Mouse (Mus musculus) neural tube, embryonic 10.5 days (tissue): ENCODE results near the gene Edem2.

ENCODE experiments used
- DNase-seq: peaks from one replicate; pipeline ENCODE4 v3.0.0-alpha.2; 2017; ENCODE audit warnings: low spot score; ENCODE audit errors: extremely low spot score

Edem2 gene

DNA sequence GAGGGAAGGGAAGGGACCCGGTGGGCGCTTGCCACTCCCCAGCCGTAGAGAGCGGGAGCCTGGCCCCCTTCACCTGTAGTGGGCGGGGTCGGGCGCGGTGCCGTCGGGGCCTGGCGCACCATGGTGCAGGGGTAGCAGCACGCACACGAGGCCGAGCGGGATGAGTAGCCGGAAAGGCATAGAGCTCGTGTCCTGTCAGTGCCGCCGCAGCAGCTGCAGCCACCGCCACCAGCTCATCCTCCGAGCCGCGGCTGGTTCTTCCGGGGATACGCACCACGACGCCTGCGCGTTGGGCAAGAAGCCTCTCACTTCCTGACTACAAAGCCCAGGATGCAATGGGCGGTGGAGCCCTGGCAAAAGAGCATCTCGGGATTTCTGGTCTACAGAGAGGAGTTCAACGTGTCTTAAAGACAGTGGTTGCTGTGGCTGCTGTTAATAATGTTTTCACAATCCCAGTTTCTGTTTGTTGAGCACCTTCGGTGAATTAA lies at the start of gene Edem2:
Edem2 (minus strand) TSS at position 318 of the 488 bp plus-strand sequence.
- peak; percentile 80 for DNase-seq

DNA sequence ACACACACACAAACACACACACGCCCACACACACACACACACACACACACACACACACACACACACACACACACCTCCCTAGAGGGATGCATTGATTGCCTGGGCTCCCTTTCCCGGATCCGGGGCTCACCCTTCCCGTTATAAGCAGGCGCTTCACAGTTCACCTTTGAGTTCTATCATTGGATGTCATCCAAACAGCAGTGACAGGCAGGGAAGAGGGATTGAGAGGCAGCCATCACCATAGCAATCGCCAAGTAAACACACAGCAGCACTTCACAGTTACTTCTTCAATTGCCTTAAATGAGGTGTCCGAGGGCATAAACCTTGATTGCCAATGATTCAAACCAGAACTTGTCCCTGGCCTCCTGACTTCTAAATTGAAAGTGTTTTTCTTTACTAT lies 49.8 kb upstream of the Edem2 start:
- DNase-seq: no peak

DNA sequence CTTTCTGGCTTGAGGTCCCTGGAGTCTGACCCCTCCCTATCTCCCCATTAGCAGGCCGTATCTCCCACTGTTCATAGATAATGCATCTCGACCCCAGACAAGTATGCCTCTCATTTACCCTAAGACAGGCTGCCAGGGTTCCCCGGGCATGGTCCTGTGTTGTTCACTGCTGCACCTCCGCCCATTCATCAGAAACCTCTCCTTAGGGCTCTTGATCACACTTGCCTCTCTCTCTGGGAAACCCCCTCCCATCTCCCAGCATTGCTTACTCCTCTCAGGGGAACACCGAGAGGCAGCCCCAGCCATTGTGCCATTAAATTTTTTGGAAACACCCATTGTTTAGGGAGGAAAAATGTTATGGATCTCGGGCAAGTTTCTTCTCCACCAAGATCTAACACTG lies 48.7 kb upstream of the Edem2 start:
- DNase-seq: no peak

DNA sequence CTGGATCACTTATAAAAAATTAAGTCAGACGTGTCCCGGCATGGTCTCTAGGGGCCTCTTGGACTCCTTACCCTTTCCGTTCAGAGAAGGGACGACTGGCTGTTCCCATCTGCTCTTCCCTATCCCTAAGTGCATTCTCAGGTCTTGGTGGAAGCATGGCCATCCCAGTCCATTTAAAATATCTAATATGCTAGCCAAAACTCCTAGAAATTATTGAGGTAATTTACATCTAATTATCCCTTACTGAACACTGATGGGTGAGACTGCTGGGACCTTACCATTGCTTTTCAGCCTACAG lies 48.4 kb upstream of the Edem2 start:
- no peak for DNase-seq

DNA sequence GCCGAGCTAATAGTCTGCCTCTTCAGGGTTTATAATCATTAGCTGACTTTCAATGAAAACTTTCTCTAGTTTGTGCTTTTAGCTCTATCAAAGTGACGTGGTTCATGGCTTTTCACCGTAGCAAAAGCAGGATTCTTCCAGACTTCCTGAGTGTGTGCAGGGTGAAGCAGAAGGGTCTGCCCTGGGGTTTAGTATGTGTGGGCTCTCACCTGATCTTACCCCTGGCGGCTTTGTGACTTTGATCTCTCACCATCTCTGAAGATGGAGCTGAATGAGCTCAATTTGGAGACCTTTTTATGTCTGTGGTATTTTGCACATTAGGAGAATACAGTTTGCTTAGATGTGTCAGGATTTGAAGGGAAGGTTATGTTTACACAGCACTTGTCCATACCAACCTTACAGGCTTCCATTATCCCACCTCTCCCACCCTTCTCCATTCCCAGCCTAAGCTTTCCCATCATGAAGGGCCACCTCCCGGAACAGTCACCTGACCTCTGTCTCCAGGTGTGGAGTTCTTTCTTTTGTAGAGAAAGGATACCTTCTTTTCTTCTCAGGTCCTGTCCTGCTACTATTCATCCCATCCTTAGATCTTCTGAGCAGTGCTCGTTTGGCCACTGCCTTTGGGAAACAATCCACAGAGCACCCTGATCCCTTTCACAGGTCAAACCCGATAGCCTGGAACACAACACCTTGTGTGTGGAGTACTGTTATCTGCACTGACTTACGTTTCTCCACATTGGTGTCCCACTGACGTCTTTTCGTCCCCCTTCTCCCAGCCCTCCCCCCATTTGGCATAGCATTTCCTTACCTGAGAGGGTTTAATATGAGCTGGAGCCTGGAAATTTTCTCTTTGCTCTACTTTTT lies 47.8 kb upstream of the Edem2 start:
- no peak for DNase-seq

- DNase-seq: peak; percentile 80
Measured at GRCm38 (mm10) chr2:155775685-155776263, 46.5 kb upstream of the Edem2 start.

DNA sequence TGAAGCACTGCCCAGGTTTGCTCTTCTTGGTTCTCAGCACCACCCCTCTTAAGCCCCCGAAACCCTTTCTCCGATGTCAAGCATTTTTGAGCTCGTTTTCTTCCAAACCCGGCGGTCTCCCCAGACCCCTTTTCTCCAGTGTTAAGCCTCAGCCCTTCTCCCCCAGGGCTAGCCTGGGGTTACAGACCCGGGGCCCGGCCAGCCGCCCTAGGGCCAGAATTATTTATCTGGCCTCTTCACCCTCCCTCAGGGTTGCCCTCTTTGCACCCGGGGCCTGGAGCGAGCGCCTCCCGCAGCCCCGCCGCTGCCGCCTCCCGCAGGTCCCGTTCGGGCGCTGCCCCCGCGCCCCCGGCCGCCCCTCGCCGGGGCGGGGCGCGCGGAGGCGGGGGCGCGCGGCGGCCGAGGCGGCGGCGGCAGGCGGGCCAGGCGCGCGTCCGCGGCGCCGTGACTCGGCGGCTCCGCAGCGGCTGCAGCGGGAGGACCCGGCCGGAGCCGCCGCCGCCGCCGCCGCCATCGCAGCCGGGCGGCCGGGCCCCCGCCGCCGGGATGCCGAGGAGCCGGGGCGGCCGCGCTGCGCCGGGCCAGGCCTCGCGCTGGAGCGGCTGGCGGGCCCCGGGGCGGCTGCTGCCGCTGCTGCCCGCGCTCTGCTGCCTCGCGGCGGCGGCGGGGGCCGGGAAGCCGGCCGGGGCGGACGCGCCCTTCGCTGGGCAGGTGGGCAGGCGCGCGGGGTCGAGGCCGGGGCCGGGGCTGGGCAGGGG lies 45.8 kb upstream of the Edem2 start, which contains the start of gene Mmp24:
Mmp24 (plus strand) TSS at position 416 of the 758 bp plus-strand sequence.
- peak; percentile 28 for DNase-seq

- no peak for DNase-seq
Measured at GRCm38 (mm10) chr2:155774261-155774926, 45.1 kb upstream of the Edem2 start.

DNA sequence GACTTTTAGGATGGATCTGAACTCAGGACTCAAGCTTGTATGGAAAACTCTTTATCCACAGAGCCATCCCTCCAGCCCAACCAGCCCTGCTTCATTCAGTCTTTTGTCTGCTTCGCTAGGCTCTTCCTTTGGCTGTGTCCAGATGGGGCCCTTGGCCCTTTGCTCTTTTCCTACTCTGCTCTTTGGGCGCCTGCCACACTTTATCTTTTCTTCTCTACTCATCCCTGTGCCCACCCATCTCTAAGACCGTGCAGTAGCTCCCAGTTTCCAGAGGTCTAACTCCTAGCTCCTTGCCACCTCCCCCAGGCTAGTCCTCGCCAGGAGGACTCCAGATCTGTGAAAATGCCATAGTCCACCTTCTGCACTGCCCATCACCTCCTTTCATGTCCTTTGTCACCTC lies 44.4 kb upstream of the Edem2 start:
- no peak for DNase-seq

GRCm38 (mm10) chr2:155764679-155765418 lies 35.6 kb upstream of the Edem2 start:
- DNase-seq: peak; percentile 67

GRCm38 (mm10) chr2:155756855-155757566 lies 27.7 kb upstream of the Edem2 start:
- DNase-seq: no peak

- DNase-seq: no peak
Measured at GRCm38 (mm10) chr2:155755746-155756145, 26.5 kb upstream of the Edem2 start.

GRCm38 (mm10) chr2:155751014-155751786 lies 21.9 kb upstream of the Edem2 start, which contains the start of gene Procr:
Procr (plus strand) TSS chr2:155751117.
- peak; percentile 40 for DNase-seq

GRCm38 (mm10) chr2:155749394-155749793 lies 20.1 kb upstream of the Edem2 start:
- DNase-seq: no peak

- DNase-seq: no peak
Measured at GRCm38 (mm10) chr2:155745487-155745886, 16.2 kb upstream of the Edem2 start.

GRCm38 (mm10) chr2:155743351-155743750 lies 14.1 kb upstream of the Edem2 start:
- DNase-seq: no peak

GRCm38 (mm10) chr2:155742931-155743337 lies 13.7 kb upstream of the Edem2 start:
- DNase-seq: no peak

DNA sequence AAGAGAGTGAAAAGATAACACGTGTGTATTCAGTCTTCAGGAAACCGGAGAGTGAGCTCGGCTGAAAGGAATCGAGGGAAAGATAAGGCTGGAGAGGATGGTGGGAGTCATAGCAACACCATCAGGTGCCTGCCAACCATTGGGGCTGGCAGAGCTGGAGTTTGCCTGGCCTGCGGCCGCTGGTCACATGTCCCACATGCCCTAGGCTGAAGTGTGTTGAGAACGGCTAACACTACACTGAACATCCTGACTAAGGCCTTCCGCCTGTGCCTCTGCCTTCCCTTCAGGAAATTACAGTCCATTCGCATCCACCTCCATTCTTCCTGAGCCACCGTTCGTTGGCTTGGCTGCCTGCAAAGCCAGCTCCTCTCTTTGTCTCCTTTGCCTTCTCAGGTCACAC lies 12.9 kb upstream of the Edem2 start:
- DNase-seq: no peak

- DNase-seq: no peak
Measured at GRCm38 (mm10) chr2:155737803-155738202, 8.5 kb upstream of the Edem2 start.
